Mouse (Mus musculus): ENCODE measurements around the gene Hip1. TPM values are rescaled to one million over a fixed set of nuclear protein-coding genes. Genes with fewer than 3 reads are reported as not detected.
A peak's percentile ranks its signal among the peaks of the same experiment; 100 is the strongest.

The Hip1 gene
- polyA plus RNA-seq, 1 experiment from 2014 or later, result 7.3 TPM

GRCm38 (mm10) chr5:135517348-135517883, 27.5 kb downstream of the Hip1 start:
- Histone ChIP-seq H3K9ac (ENCODE audit: low read length) (no peak overlapping the region), H3K4me3 (ENCODE audit: low read depth, low read length) (no peak overlapping the region), H3K36me3 (ENCODE audit: control insufficient read depth, insufficient read depth, low read length) (no peaks in the 10 kb centered on the region), H3K4me1 (replicated peaks; ENCODE audit: control insufficient read depth, insufficient read depth) (no peaks in the 10 kb centered on the region), H3K4me2 (replicated peaks; ENCODE audit: low read depth) (no peak overlapping the region), H3K9me3 (ENCODE audit: control insufficient read depth, low read length) (no peaks in the 10 kb centered on the region), H3K27me3 (ENCODE audit: control insufficient read depth, insufficient read depth, low read length) (no peaks in the 10 kb centered on the region), H3K27ac (replicated peaks) (no peak overlapping the region)
- 69% methylated on average over 5 of the region's 5 CpGs for WGBS
- ATAC-seq (ENCODE audit: low FRiP score, low TSS enrichment) (no peak), DNase-seq (ENCODE audit: low spot score) (no peak)
- TF ChIP-seq CTCF (IDR thresholded peaks at IDR 0.05; ENCODE audit: low read depth), result no peak
- no peak for TF ChIP-seq EP300 (optimal IDR thresholded peaks at IDR 0.05)

GRCm38 (mm10) chr5:135513131-135513530, 31.8 kb downstream of the Hip1 start:
- DNase-seq (ENCODE audit: low spot score) (no peak), ATAC-seq (ENCODE audit: low FRiP score, low TSS enrichment) (no peak)
- Histone ChIP-seq H3K27ac (replicated peaks) (no peak overlapping the region), H3K9me3 (ENCODE audit: control insufficient read depth, low read length) (no peaks in the 10 kb centered on the region), H3K4me1 (replicated peaks; ENCODE audit: control insufficient read depth, insufficient read depth) (no peaks in the 10 kb centered on the region), H3K4me2 (replicated peaks; ENCODE audit: low read depth) (no peak overlapping the region), H3K36me3 (ENCODE audit: control insufficient read depth, insufficient read depth, low read length) (no peaks in the 10 kb centered on the region), H3K4me3 (ENCODE audit: low read depth, low read length) (no peak overlapping the region), H3K27me3 (ENCODE audit: control insufficient read depth, insufficient read depth, low read length) (no peaks in the 10 kb centered on the region), H3K9ac (ENCODE audit: low read length) (no peak overlapping the region)
- no peak for TF ChIP-seq CTCF (IDR thresholded peaks at IDR 0.05; ENCODE audit: low read depth)
- no peak for TF ChIP-seq EP300 (optimal IDR thresholded peaks at IDR 0.05)
- WGBS, result 63% methylated on average over 4 of the region's 4 CpGs

- no peak for ATAC-seq (ENCODE audit: low FRiP score, low TSS enrichment)
- no peaks in the 10 kb centered on the region for H3K36me3 ChIP-seq (ENCODE audit: control insufficient read depth, insufficient read depth, low read length)
- H3K4me1 ChIP-seq (replicated peaks; ENCODE audit: control insufficient read depth, insufficient read depth), result no peaks in the 10 kb centered on the region
- 56% methylated on average over 5 of the region's 5 CpGs for WGBS
- no peaks in the 10 kb centered on the region for H3K9me3 ChIP-seq (ENCODE audit: control insufficient read depth, low read length)
- peak; percentile 52 for TF ChIP-seq CTCF (IDR thresholded peaks at IDR 0.05; ENCODE audit: low read depth)
- TF ChIP-seq EP300 (optimal IDR thresholded peaks at IDR 0.05), result no peak
- no peaks in the 10 kb centered on the region for H3K27me3 ChIP-seq (ENCODE audit: control insufficient read depth, insufficient read depth, low read length)
- no peak overlapping the region for H3K27ac ChIP-seq (replicated peaks)
- H3K4me3 ChIP-seq (ENCODE audit: low read depth, low read length), result no peak overlapping the region
- DNase-seq (ENCODE audit: low spot score), result no peak
- no peak overlapping the region for H3K9ac ChIP-seq (ENCODE audit: low read length)
- H3K4me2 ChIP-seq (replicated peaks; ENCODE audit: low read depth), result no peak overlapping the region
Observed at GRCm38 (mm10) chr5:135511105-135511504, 33.8 kb downstream of the Hip1 start.

- Histone ChIP-seq H3K9ac (ENCODE audit: low read length) (no peak overlapping the region), H3K4me2 (replicated peaks; ENCODE audit: low read depth) (no peak overlapping the region), H3K27me3 (ENCODE audit: control insufficient read depth, insufficient read depth, low read length) (no peaks in the 10 kb centered on the region), H3K27ac (replicated peaks) (no peak overlapping the region), H3K4me1 (replicated peaks; ENCODE audit: control insufficient read depth, insufficient read depth) (no peaks in the 10 kb centered on the region), H3K36me3 (ENCODE audit: control insufficient read depth, insufficient read depth, low read length) (no peaks in the 10 kb centered on the region), H3K9me3 (ENCODE audit: control insufficient read depth, low read length) (no peaks in the 10 kb centered on the region), H3K4me3 (ENCODE audit: low read depth, low read length) (no peak overlapping the region)
- no peak for ATAC-seq (ENCODE audit: low FRiP score, low TSS enrichment)
- WGBS, result 60% methylated on average over 3 of the region's 3 CpGs
- TF ChIP-seq EP300 (optimal IDR thresholded peaks at IDR 0.05) (no peak), CTCF (IDR thresholded peaks at IDR 0.05; ENCODE audit: low read depth) (no peak)
- no peak for DNase-seq (ENCODE audit: low spot score)
Observed at GRCm38 (mm10) chr5:135508284-135508683, 36.6 kb downstream of the Hip1 start.

GRCm38 (mm10) chr5:135507561-135508273, 37.2 kb downstream of the Hip1 start:
- 38% methylated on average over 18 of the region's 18 CpGs for WGBS
- no peak overlapping the region for H3K4me2 ChIP-seq (replicated peaks; ENCODE audit: low read depth)

GRCm38 (mm10) chr5:135505442-135505841, 39.5 kb downstream of the Hip1 start:
- H3K4me3 ChIP-seq (ENCODE audit: low read depth, low read length), result no peak overlapping the region
- WGBS, result 54% methylated on average over 5 of the region's 5 CpGs
- no peaks in the 10 kb centered on the region for H3K9me3 ChIP-seq (ENCODE audit: control insufficient read depth, low read length)
- no peak for DNase-seq (ENCODE audit: low spot score)
- no peak overlapping the region for H3K4me2 ChIP-seq (replicated peaks; ENCODE audit: low read depth)
- no peak for ATAC-seq (ENCODE audit: low FRiP score, low TSS enrichment)
- H3K27ac ChIP-seq (replicated peaks), result no peak overlapping the region
- no peaks in the 10 kb centered on the region for H3K36me3 ChIP-seq (ENCODE audit: control insufficient read depth, insufficient read depth, low read length)
- no peak overlapping the region for H3K9ac ChIP-seq (ENCODE audit: low read length)
- no peaks in the 10 kb centered on the region for H3K27me3 ChIP-seq (ENCODE audit: control insufficient read depth, insufficient read depth, low read length)
- TF ChIP-seq CTCF (IDR thresholded peaks at IDR 0.05; ENCODE audit: low read depth) (no peak), EP300 (optimal IDR thresholded peaks at IDR 0.05) (no peak)
- no peaks in the 10 kb centered on the region for H3K4me1 ChIP-seq (replicated peaks; ENCODE audit: control insufficient read depth, insufficient read depth)

More at GRCm38 (mm10) chr5:135507561-135508273, 37.2 kb downstream of the Hip1 start:
- Histone ChIP-seq H3K9me3 (ENCODE audit: control insufficient read depth, low read length) (no peaks in the 10 kb centered on the region), H3K4me3 (ENCODE audit: low read depth, low read length) (no peak overlapping the region), H3K36me3 (ENCODE audit: control insufficient read depth, insufficient read depth, low read length) (no peaks in the 10 kb centered on the region), H3K27ac (replicated peaks) (no peak overlapping the region), H3K9ac (ENCODE audit: low read length) (no peak overlapping the region), H3K4me1 (replicated peaks; ENCODE audit: control insufficient read depth, insufficient read depth) (no peaks in the 10 kb centered on the region), H3K27me3 (ENCODE audit: control insufficient read depth, insufficient read depth, low read length) (no peaks in the 10 kb centered on the region)
- no peak for DNase-seq (ENCODE audit: low spot score)
- ATAC-seq (ENCODE audit: low FRiP score, low TSS enrichment), result no peak
- TF ChIP-seq CTCF (IDR thresholded peaks at IDR 0.05; ENCODE audit: low read depth), result no peak
- no peak for TF ChIP-seq EP300 (optimal IDR thresholded peaks at IDR 0.05)

All from stomach, postnatal 0 days (tissue).